8 mouse cellular contexts compared by ENCODE assay signal in genomic region chr11:22981543-22981950, GRCm38 (mm10). TPM values are rescaled to one million over a fixed set of nuclear protein-coding genes. Genes with fewer than 3 reads are reported as not detected.
DNase-seq lines count a peak whose midpoint lies in the region; ATAC-seq and TF ChIP-seq lines count a peak whose summit lies in the region.

No protein-coding gene starts in this region.

- ATAC-seq in heart, postnatal 0 days (ENCODE audit: insufficient read depth, low read depth), result peak; percentile 25; the same call in 1 of the 2 replicates
- peak; percentile 30 for ATAC-seq in lung, postnatal 0 days

- H3K9ac ChIP-seq in heart, postnatal 0 days (replicated peaks; ENCODE audit: low read depth, low read length), result peak overlapping the region; percentile 73
- H3K9ac ChIP-seq in lung, postnatal 0 days (replicated peaks; ENCODE audit: low read depth), result peak overlapping the region; percentile 68

- no peaks in the 10 kb centered on the region for H3K27me3 ChIP-seq in heart, postnatal 0 days (ENCODE audit: control insufficient read depth, insufficient read depth, low read length)
- H3K27me3 ChIP-seq in lung, postnatal 0 days (replicated peaks; ENCODE audit: insufficient read depth, low read length), result no peaks in the 10 kb centered on the region

- peak overlapping the region; percentile 80; the same call in 1 of the 2 replicates for H3K27ac ChIP-seq in brown adipose tissue, adult 24 weeks (replicated peaks; ENCODE audit: low read depth, low read length)
- H3K27ac ChIP-seq in heart, postnatal 0 days (ENCODE audit: low read depth), result peak overlapping the region; percentile 95
- peak overlapping the region; percentile 92 for H3K27ac ChIP-seq in lung, postnatal 0 days (ENCODE audit: low read length)

- DNase-seq in kidney, postnatal 10 days, result peak; percentile 38
- DNase-seq in kidney, postnatal 4 days, result no peak
- DNase-seq in heart, postnatal 0 days (ENCODE audit: low spot score), result no peak
- no peak for DNase-seq in lung, postnatal 0 days (ENCODE audit: low spot score)
- no peak for DNase-seq in B cell, adult 2 months
- DNase-seq in right cerebral cortex, postnatal 4 days, result no peak
- no peak for DNase-seq in T-cell, adult 2 months (ENCODE audit: low spot score)

- H3K36me3 ChIP-seq in heart, postnatal 0 days (replicated peaks; ENCODE audit: control insufficient read depth, insufficient read depth, low read length), result peaks cover 11% of the 10 kb centered on the region; the same call in 1 of the 2 replicates
- H3K36me3 ChIP-seq in lung, postnatal 0 days (ENCODE audit: insufficient read depth, low read length), result no peaks in the 10 kb centered on the region

- TF ChIP-seq EP300 in heart, postnatal 0 days (IDR thresholded peaks at IDR 0.05; ENCODE audit: low read depth), result no peak
- TF ChIP-seq EP300 in lung, postnatal 0 days (IDR thresholded peaks at IDR 0.05), result no peak

- 2% methylated on average over 12 of the region's 12 CpGs for WGBS in heart, postnatal 0 days
- under 1% methylated on average over 12 of the region's 12 CpGs for WGBS in lung, postnatal 0 days

- H3K4me3 ChIP-seq in brown adipose tissue, adult 24 weeks (ENCODE audit: insufficient read depth, low read depth, low read length), result peak overlapping the region; percentile 82
- peak overlapping the region; percentile 76 for H3K4me3 ChIP-seq in heart, postnatal 0 days (ENCODE audit: low read depth, low read length)
- H3K4me3 ChIP-seq in lung, postnatal 0 days (ENCODE audit: low read depth, low read length), result peak overlapping the region; percentile 70

- H3K4me1 ChIP-seq in brown adipose tissue, adult 24 weeks (ENCODE audit: control insufficient read depth, insufficient read depth, insufficient read length, low read length), result peaks cover 7% of the 10 kb centered on the region
- H3K4me1 ChIP-seq in heart, postnatal 0 days (ENCODE audit: control insufficient read depth, insufficient read depth), result peaks cover 4% of the 10 kb centered on the region
- peaks cover 4% of the 10 kb centered on the region for H3K4me1 ChIP-seq in lung, postnatal 0 days (ENCODE audit: insufficient read depth, low read depth, low read length)

- H3K4me2 ChIP-seq in heart, postnatal 0 days (ENCODE audit: low read depth, low read length), result peak overlapping the region; percentile 79
- H3K4me2 ChIP-seq in lung, postnatal 0 days (replicated peaks; ENCODE audit: low read depth, low read length), result peak overlapping the region; percentile 68

- TF ChIP-seq CTCF in heart, postnatal 0 days (IDR thresholded peaks at IDR 0.05; ENCODE audit: low read depth), result no peak
- TF ChIP-seq CTCF in lung, postnatal 0 days (IDR thresholded peaks at IDR 0.05), result no peak

- no peaks in the 10 kb centered on the region for H3K9me3 ChIP-seq in heart, postnatal 0 days (replicated peaks; ENCODE audit: control insufficient read depth, low read length)
- no peaks in the 10 kb centered on the region for H3K9me3 ChIP-seq in lung, postnatal 0 days (ENCODE audit: low read length)

RNA-seq across cellular contexts. Expression of gene Gm28048, which starts 0.3 kb away (rescaled TPM):
- polyA plus RNA-seq in brown adipose tissue, adult 24 weeks (2012; ENCODE audit: insufficient read depth, insufficient read length, missing spikeins), result 5.4 and 5.8 TPM in 2 replicates
- total RNA-seq in heart, postnatal 0 days (2014; rRNA removed; ENCODE audit: low replicate concordance), result not detected in 2 replicates
- polyA plus RNA-seq in heart, postnatal 0 days (2015; fragmentation: Nextera tagmentation; extraction: Ambion mirVana), result 6.8 and 8.0 TPM in 2 replicates
- 26.1 and 26.6 TPM in 2 replicates for polyA plus RNA-seq in lung, postnatal 0 days (2015; fragmentation: Nextera tagmentation; extraction: Ambion mirVana)

RNA-seq across cellular contexts. Expression of gene Commd1, which starts 0.6 kb away (rescaled TPM):
- 196 and 213 TPM in 2 replicates for polyA plus RNA-seq in brown adipose tissue, adult 24 weeks (2012; ENCODE audit: insufficient read depth, insufficient read length, missing spikeins)
- 28.8 and 43.5 TPM in 2 replicates for total RNA-seq in heart, postnatal 0 days (2014; rRNA removed; ENCODE audit: low replicate concordance)
- 376 TPM in 2 replicates for polyA plus RNA-seq in heart, postnatal 0 days (2015; fragmentation: Nextera tagmentation; extraction: Ambion mirVana)
- polyA plus RNA-seq in lung, postnatal 0 days (2015; fragmentation: Nextera tagmentation; extraction: Ambion mirVana), result 217 and 233 TPM in 2 replicates

RNA-seq across cellular contexts. Expression of gene Cct4, which starts 8.8 kb away (rescaled TPM):
- polyA plus RNA-seq in brown adipose tissue, adult 24 weeks (2012; ENCODE audit: insufficient read depth, insufficient read length, missing spikeins), result 98.0 and 116 TPM in 2 replicates
- 135 and 153 TPM in 2 replicates for total RNA-seq in heart, postnatal 0 days (2014; rRNA removed; ENCODE audit: low replicate concordance)
- 154 and 160 TPM in 2 replicates for polyA plus RNA-seq in heart, postnatal 0 days (2015; fragmentation: Nextera tagmentation; extraction: Ambion mirVana)
- 140 and 149 TPM in 2 replicates for polyA plus RNA-seq in lung, postnatal 0 days (2015; fragmentation: Nextera tagmentation; extraction: Ambion mirVana)

RNA-seq across cellular contexts. Expression of gene Zrsr1, which starts 9.7 kb away (rescaled TPM):
- 29.4 and 32.5 TPM in 2 replicates for polyA plus RNA-seq in brown adipose tissue, adult 24 weeks (2012; ENCODE audit: insufficient read depth, insufficient read length, missing spikeins)
- total RNA-seq in heart, postnatal 0 days (2014; rRNA removed; ENCODE audit: low replicate concordance), result 1.4 and 2.0 TPM in 2 replicates
- 2.0 and 2.2 TPM in 2 replicates for polyA plus RNA-seq in heart, postnatal 0 days (2015; fragmentation: Nextera tagmentation; extraction: Ambion mirVana)
- polyA plus RNA-seq in lung, postnatal 0 days (2015; fragmentation: Nextera tagmentation; extraction: Ambion mirVana), result 3.8 and 4.5 TPM in 2 replicates

RNA-seq across cellular contexts. Expression of gene Fam161a, which starts 25.8 kb away (rescaled TPM):
- polyA plus RNA-seq in brown adipose tissue, adult 24 weeks (2012; ENCODE audit: insufficient read depth, insufficient read length, missing spikeins), result 5.5 and 5.9 TPM in 2 replicates
- 0.34 and 11.4 TPM in 2 replicates for total RNA-seq in heart, postnatal 0 days (2014; rRNA removed; ENCODE audit: low replicate concordance)
- polyA plus RNA-seq in heart, postnatal 0 days (2015; fragmentation: Nextera tagmentation; extraction: Ambion mirVana), result 1.3 and 1.9 TPM in 2 replicates
- 21.2 and 27.9 TPM in 2 replicates for polyA plus RNA-seq in lung, postnatal 0 days (2015; fragmentation: Nextera tagmentation; extraction: Ambion mirVana)
